Mouse (Mus musculus) neural tube, embryonic 10.5 days (tissue): ENCODE results near the gene Ly6c1.
"Not testable (repeated sequence)": the region's sequence is repeated elsewhere in the genome, so short reads cannot be mapped to it uniquely, and the experiment has no call there.

Source experiments
- DNase-seq: peaks from one replicate; pipeline ENCODE4 v3.0.0-alpha.2; 2017; ENCODE audit warnings: low spot score; ENCODE audit errors: extremely low spot score

The Ly6c1 gene

DNA sequence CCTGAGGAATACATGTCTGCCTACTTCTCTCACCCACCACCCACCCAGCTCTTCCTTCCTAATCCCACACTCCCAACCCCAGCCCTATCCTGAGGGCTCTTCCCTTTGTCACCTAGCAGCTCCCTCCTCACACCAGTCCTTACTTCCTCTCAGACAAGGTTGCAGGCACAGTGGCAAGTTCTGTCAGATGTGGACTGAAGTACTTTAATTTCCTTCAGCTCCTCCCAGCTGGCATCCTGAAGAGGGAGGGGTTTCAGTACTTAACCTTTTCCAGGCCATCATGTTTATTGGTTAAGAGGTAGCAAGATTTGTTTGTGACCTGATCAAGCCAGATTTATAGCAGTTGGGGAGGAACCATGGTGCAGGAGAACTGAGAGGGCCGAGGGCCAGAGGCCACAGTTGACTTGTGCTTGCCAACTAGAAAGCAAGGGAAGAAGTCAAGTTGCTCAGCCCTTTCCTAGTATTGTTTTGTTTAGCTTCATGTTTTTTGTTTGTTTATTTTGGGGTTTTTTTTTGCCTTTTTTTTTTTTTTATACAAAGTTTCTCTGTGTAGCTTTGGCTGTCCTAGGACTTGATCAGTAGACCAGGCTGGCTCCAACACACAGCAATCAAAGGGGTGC lies at the start of gene Ly6c1:
Gene Ly6c1, minus strand, starts transcription at position 189 of the 620 bp plus-strand sequence.
- not testable (repeated sequence) for DNase-seq

DNA sequence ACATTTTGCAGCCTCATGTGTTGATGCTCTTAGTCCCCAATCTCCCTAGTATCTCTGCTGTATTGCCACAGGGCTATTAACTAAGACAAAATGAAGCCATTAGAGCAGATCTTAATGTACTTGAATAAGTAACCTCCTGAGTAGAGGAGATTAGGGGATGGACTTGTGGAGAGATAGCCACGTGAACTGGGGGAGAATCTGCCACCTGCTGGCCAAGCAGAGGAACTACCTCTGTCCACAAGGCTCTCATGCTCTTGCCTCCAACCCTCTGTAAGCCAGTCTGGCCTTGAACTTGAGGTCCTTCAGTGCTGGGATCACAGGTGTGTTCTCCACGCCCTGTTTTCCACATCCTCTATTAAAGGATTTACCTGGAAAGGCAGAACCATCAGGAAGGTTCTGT lies 39.4 kb upstream of the Ly6c1 start:
- DNase-seq, result not testable (repeated sequence)

GRCm38 (mm10) chr15:75069965-75070364 lies 21.3 kb upstream of the Ly6c1 start:
- DNase-seq, result no peak

DNA sequence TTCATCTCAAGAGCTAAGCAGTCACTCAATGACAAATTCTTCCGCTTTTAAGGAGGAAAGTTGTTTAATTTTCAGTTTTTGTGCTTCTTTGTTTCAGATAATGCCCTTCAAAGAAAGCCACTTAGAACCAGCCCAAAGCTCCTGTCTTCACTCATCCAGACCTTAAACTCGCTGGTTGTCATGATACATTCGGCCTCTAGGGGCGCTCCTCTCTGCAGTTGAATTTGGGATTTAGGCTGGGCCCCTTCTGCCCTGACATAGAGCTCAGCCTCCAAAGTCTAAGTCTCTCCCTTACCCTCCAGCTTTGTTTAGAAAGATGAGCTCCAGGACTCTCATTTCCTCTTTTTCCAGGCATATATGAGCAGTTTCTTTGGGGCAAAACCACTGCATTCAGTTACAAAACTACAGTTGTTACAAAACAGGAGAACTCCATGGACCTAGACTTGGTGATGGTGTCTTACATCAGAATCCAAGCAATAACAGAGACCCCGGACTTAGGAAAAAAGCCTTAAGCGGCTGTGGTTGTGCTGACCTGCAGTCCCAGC lies 13.5 kb upstream of the Ly6c1 start:
- peak; percentile 64 for DNase-seq

- DNase-seq, result peak; percentile 15
Measured at GRCm38 (mm10) chr15:75060505-75060904, 11.9 kb upstream of the Ly6c1 start.

DNA sequence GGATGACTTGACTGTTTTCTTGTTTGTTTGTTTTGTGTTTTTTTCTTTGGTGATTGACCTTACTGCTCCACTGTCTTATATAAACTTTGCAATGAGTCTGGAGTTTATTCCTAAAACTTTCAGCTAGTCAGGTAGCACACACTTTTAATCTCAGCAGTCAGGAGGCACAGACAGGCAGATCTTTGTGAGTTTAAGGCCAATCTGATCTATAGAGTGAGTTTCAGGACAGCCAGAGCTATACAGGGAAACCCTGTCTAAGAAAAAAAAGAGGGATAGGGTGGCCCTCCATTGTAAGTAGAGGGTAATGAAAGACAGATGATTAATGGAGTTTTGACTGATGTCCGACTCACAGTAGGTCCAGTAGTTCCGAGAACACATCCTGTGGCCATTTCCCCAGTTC lies 7.4 kb upstream of the Ly6c1 start:
- DNase-seq, result no peak

DNA sequence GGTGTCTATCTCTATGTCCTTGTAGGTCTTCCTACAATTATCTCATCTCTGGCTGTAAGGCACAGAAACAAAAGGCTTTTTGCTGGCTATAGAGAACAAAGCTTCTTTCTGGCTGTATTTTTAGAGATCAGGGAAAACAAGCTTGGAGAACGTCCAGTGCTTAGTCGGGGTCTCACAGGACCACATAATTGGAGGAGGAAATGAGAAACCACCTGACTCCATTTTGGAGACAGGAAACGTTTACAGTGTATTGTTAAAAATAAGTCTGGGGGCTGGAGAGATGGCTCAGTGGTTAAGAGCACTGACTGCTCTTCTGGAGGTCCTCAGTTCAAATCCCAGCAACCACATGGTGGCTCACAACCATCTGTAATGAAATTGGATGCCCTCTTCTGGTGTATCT lies 6.8 kb upstream of the Ly6c1 start:
- not testable (repeated sequence) for DNase-seq

GRCm38 (mm10) chr15:75052414-75052813 lies 3.8 kb upstream of the Ly6c1 start:
- DNase-seq, result not testable (repeated sequence)

- not testable (repeated sequence) for DNase-seq
Measured at GRCm38 (mm10) chr15:75051141-75051540, 2.5 kb upstream of the Ly6c1 start.

- DNase-seq, result not testable (repeated sequence)
Measured at GRCm38 (mm10) chr15:75050593-75050992, 2.0 kb upstream of the Ly6c1 start.

GRCm38 (mm10) chr15:75049811-75050210 lies 1.2 kb upstream of the Ly6c1 start:
- DNase-seq, result not testable (repeated sequence)

GRCm38 (mm10) chr15:75047970-75048320 lies 685 bp downstream of the Ly6c1 start:
- DNase-seq, result not testable (repeated sequence)

- not testable (repeated sequence) for DNase-seq
Measured at GRCm38 (mm10) chr15:75047313-75047969, 1.2 kb downstream of the Ly6c1 start.

- DNase-seq, result not testable (repeated sequence)
Measured at GRCm38 (mm10) chr15:75045501-75045900, 3.1 kb downstream of the Ly6c1 start.

GRCm38 (mm10) chr15:75021020-75021759 lies 27.4 kb downstream of the Ly6c1 start:
- not testable (repeated sequence) for DNase-seq

DNA sequence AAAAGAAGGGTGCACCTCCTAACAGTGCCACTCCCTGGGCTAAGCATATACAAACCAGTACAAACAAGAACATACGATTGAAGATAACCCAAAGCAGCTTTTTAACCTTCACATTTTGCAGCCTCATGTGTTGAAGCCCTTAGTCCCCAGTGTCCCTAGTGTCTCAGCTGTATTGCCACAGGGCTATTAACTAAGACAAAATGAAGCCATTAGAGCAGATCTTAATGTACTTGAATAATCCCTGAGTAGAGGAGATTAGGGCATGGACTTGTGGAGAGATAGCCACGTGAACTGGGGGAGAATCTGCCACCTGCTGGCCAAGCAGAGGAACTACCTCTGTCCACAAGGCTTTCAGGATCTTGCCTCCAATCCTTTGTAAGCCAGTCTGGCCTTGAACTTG lies 29.2 kb downstream of the Ly6c1 start:
- DNase-seq, result peak; percentile 15
